Mouse (Mus musculus) ES-Bruce4 (cell line): ENCODE results near the gene App.

Source experiments
- CTCF ChIP-seq: IDR thresholded peaks from one replicate; pipeline ENCODE4 v1.8.1; 2011; ENCODE audit warnings: low read depth, low read length
- EP300 ChIP-seq: IDR thresholded peaks from 2 replicates; pipeline ENCODE4 v1.6.1; 2011; ENCODE audit warnings: low read depth, low read length; ENCODE audit not compliant: insufficient read depth
- POLR2A ChIP-seq: IDR thresholded peaks from one replicate; pipeline ENCODE4 v1.8.1; 2011; ENCODE audit warnings: low read length; ENCODE audit not compliant: insufficient read depth

GRCm38 (mm10) chr16:85012172-85012571 lies 161.4 kb downstream of the App start:
- TF ChIP-seq EP300: no peak
- no peak for TF ChIP-seq CTCF
- TF ChIP-seq POLR2A: no peak
